Mouse (Mus musculus) testis, postnatal 14 days (tissue): ENCODE data around the gene Cyp4x1.
A peak's percentile ranks its signal among the peaks of the same experiment; 100 is the strongest.
"Not testable (repeated sequence)": the region's sequence is repeated elsewhere in the genome, so short reads cannot be mapped to it uniquely, and the experiment has no call there.

Source experiments
- DNase-seq: peaks from one replicate; pipeline ENCODE4 v3.0.0; 2021; ENCODE audit warnings: low spot score

Gene Cyp4x1

GRCm38 (mm10) chr4:115133621-115134295 is at the start of gene Cyp4x1:
Gene Cyp4x1, minus strand, starts transcription at chr4:115134281.
- DNase-seq = peak; percentile 8

- DNase-seq = not testable (repeated sequence)
Measured at GRCm38 (mm10) chr4:115176201-115176600, 42.1 kb upstream of the Cyp4x1 start.

GRCm38 (mm10) chr4:115174694-115175353 is 40.7 kb upstream of the Cyp4x1 start:
- no peak for DNase-seq

GRCm38 (mm10) chr4:115158963-115159362 is 24.9 kb upstream of the Cyp4x1 start:
- not testable (repeated sequence) for DNase-seq

GRCm38 (mm10) chr4:115154723-115155122 is 20.6 kb upstream of the Cyp4x1 start:
- DNase-seq = no peak

- no peak for DNase-seq
Measured at GRCm38 (mm10) chr4:115134296-115134630, 182 bp upstream of the Cyp4x1 start.

GRCm38 (mm10) chr4:115133085-115133484 is 996 bp downstream of the Cyp4x1 start:
- no peak for DNase-seq

GRCm38 (mm10) chr4:115124713-115125112 is 9.4 kb downstream of the Cyp4x1 start:
- no peak for DNase-seq

- DNase-seq = no peak
Measured at GRCm38 (mm10) chr4:115123507-115123906, 10.6 kb downstream of the Cyp4x1 start.

- no peak for DNase-seq
Measured at GRCm38 (mm10) chr4:115121608-115122007, 12.5 kb downstream of the Cyp4x1 start.

GRCm38 (mm10) chr4:115121162-115121561 is 12.9 kb downstream of the Cyp4x1 start:
- no peak for DNase-seq

GRCm38 (mm10) chr4:115119642-115120041 is 14.4 kb downstream of the Cyp4x1 start:
- DNase-seq = no peak

- no peak for DNase-seq
Measured at GRCm38 (mm10) chr4:115113266-115113665, 20.8 kb downstream of the Cyp4x1 start.

- DNase-seq = no peak
Measured at GRCm38 (mm10) chr4:115111167-115111566, 22.9 kb downstream of the Cyp4x1 start.

GRCm38 (mm10) chr4:115103510-115103909 is 30.6 kb downstream of the Cyp4x1 start:
- DNase-seq = no peak

- peak; percentile 38 for DNase-seq
Measured at GRCm38 (mm10) chr4:115101682-115102081, 32.4 kb downstream of the Cyp4x1 start.

- DNase-seq = no peak
Measured at GRCm38 (mm10) chr4:115097146-115097496, 37.0 kb downstream of the Cyp4x1 start.

- no peak for DNase-seq
Measured at GRCm38 (mm10) chr4:115096435-115097145, 37.5 kb downstream of the Cyp4x1 start.

GRCm38 (mm10) chr4:115095671-115096434 is 38.2 kb downstream of the Cyp4x1 start:
- no peak for DNase-seq

GRCm38 (mm10) chr4:115094056-115094455 is 40.0 kb downstream of the Cyp4x1 start:
- DNase-seq = no peak

- no peak for DNase-seq
Measured at GRCm38 (mm10) chr4:115093331-115093864, 40.7 kb downstream of the Cyp4x1 start.

GRCm38 (mm10) chr4:115091806-115092205 is 42.3 kb downstream of the Cyp4x1 start:
- DNase-seq = no peak
